Mouse (Mus musculus): ENCODE data around the gene Tmem116.

- no peak for TF ChIP-seq CTCF (IDR thresholded peaks at IDR 0.05; ENCODE audit: low read depth, low read length)
- TF ChIP-seq POLR2A (IDR thresholded peaks at IDR 0.05; ENCODE audit: extremely low read depth, insufficient read depth, low read length), result no peak
Observed at GRCm38 (mm10) chr5:121525774-121526450, 74.2 kb downstream of the Tmem116 start.

Data from liver, adult 2 months (tissue).